Mouse (Mus musculus): ENCODE measurements around the gene Fbln1. TPM values are rescaled to one million over a fixed set of nuclear protein-coding genes. Genes with fewer than 3 reads are reported as not detected.
"Not testable (repeated sequence)": the region's sequence is repeated elsewhere in the genome, so short reads cannot be mapped to it uniquely, and the experiment has no call there.

Fbln1 gene
- polyA plus RNA-seq, 1 experiment: 32.4 TPM

GRCm38 (mm10) chr15:85323214-85323613 is 117.5 kb downstream of the Fbln1 start:
- Histone ChIP-seq H3K27me3 (ENCODE audit: control insufficient read depth, insufficient read depth, insufficient read length) (no peaks in the 10 kb centered on the region), H3ac (ENCODE audit: control insufficient read depth, insufficient read length, low read depth) (no peak overlapping the region), H3K79me3 (ENCODE audit: low read depth) (no peaks in the 10 kb centered on the region), H3K4me3 (ENCODE audit: insufficient read depth, poor library complexity, severe bottlenecking) (no peak overlapping the region), H3K36me3 (ENCODE audit: control insufficient read depth, insufficient read depth) (no peaks in the 10 kb centered on the region), H3K79me2 (ENCODE audit: control insufficient read depth, insufficient read depth) (no peaks in the 10 kb centered on the region)
- no peak for TF ChIP-seq CTCF (IDR thresholded peaks at IDR 0.05; ENCODE audit: control insufficient read depth, insufficient read depth, insufficient read length)

- TF ChIP-seq CTCF (IDR thresholded peaks at IDR 0.05; ENCODE audit: control insufficient read depth, insufficient read depth, insufficient read length) (no peak), USF1 (IDR thresholded peaks at IDR 0.05; ENCODE audit: low read depth) (no peak), MYOD1 (IDR thresholded peaks at IDR 0.05; ENCODE audit: control insufficient read depth, insufficient read length, low read depth) (no peak), MAX (IDR thresholded peaks at IDR 0.05) (no peak), CEBPB (IDR thresholded peaks at IDR 0.05; ENCODE audit: low read depth) (no peak), FOSL1 (IDR thresholded peaks at IDR 0.05; ENCODE audit: insufficient read depth, low read length, poor library complexity, severe bottlenecking) (no peak), MYOG (IDR thresholded peaks at IDR 0.05; ENCODE audit: control insufficient read depth, extremely low read depth, insufficient read length) (no peak)
- Histone ChIP-seq H3ac (ENCODE audit: control insufficient read depth, insufficient read length, low read depth) (no peak overlapping the region), H3K4me3 (ENCODE audit: insufficient read depth, poor library complexity, severe bottlenecking) (no peak overlapping the region), H3K27me3 (ENCODE audit: control insufficient read depth, insufficient read depth, insufficient read length) (no peaks in the 10 kb centered on the region), H3K79me2 (ENCODE audit: control insufficient read depth, insufficient read depth) (no peaks in the 10 kb centered on the region), H3K79me3 (ENCODE audit: low read depth) (no peaks in the 10 kb centered on the region), H3K36me3 (ENCODE audit: control insufficient read depth, insufficient read depth) (no peaks in the 10 kb centered on the region)
Measured at GRCm38 (mm10) chr15:85324426-85324825, 118.7 kb downstream of the Fbln1 start.

DNA sequence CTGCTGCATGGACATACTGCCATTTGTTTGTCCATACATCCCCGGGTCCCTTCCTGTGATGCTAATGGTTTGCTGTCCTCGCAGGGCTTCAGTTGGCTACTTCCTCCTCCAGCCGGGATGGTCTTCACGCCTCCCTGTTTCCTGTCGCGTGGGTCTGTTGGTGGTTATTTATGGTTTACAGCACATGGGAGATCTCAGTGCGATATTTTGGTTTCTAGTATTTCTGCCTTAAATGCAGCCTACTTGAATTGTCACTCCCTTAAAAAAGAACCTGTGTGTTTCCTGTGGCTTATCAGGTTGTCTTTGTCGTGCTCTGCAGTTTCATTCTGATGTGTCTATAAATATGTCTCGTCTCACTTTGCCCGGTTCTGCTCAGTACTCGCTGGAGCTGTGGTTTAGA is 122.1 kb downstream of the Fbln1 start:
- Histone ChIP-seq H3K79me2 (ENCODE audit: control insufficient read depth, insufficient read depth) (no peaks in the 10 kb centered on the region), H3K27me3 (ENCODE audit: control insufficient read depth, insufficient read depth, insufficient read length) (no peaks in the 10 kb centered on the region), H3K79me3 (ENCODE audit: low read depth) (no peaks in the 10 kb centered on the region), H3ac (ENCODE audit: control insufficient read depth, insufficient read length, low read depth) (no peak overlapping the region), H3K36me3 (ENCODE audit: control insufficient read depth, insufficient read depth) (no peaks in the 10 kb centered on the region), H3K4me3 (ENCODE audit: insufficient read depth, poor library complexity, severe bottlenecking) (no peak overlapping the region)
- no peak for TF ChIP-seq MAX (IDR thresholded peaks at IDR 0.05)
- TF ChIP-seq USF1 (IDR thresholded peaks at IDR 0.05; ENCODE audit: low read depth): no peak
- TF ChIP-seq FOSL1 (IDR thresholded peaks at IDR 0.05; ENCODE audit: insufficient read depth, low read length, poor library complexity, severe bottlenecking): no peak
- TF ChIP-seq MYOG (IDR thresholded peaks at IDR 0.05; ENCODE audit: control insufficient read depth, extremely low read depth, insufficient read length): no peak
- no peak for TF ChIP-seq MYOD1 (IDR thresholded peaks at IDR 0.05; ENCODE audit: control insufficient read depth, insufficient read length, low read depth)
- no peak for TF ChIP-seq CEBPB (IDR thresholded peaks at IDR 0.05; ENCODE audit: low read depth)
- no peak for TF ChIP-seq CTCF (IDR thresholded peaks at IDR 0.05; ENCODE audit: control insufficient read depth, insufficient read depth, insufficient read length)

- not testable (repeated sequence) for H3K4me3 ChIP-seq (ENCODE audit: insufficient read depth, poor library complexity, severe bottlenecking); H3K79me3 ChIP-seq (ENCODE audit: low read depth); H3K36me3 ChIP-seq (ENCODE audit: control insufficient read depth, insufficient read depth); H3ac ChIP-seq (ENCODE audit: control insufficient read depth, insufficient read length, low read depth); H3K27me3 ChIP-seq (ENCODE audit: control insufficient read depth, insufficient read depth, insufficient read length); H3K79me2 ChIP-seq (ENCODE audit: control insufficient read depth, insufficient read depth)
- peak; percentile 76 for TF ChIP-seq USF1 (IDR thresholded peaks at IDR 0.05; ENCODE audit: low read depth)
Measured at GRCm38 (mm10) chr15:85328455-85328854, 122.7 kb downstream of the Fbln1 start.

- H3K27me3 ChIP-seq (ENCODE audit: control insufficient read depth, insufficient read depth, insufficient read length): no peaks in the 10 kb centered on the region
- H3K36me3 ChIP-seq (ENCODE audit: control insufficient read depth, insufficient read depth): no peaks in the 10 kb centered on the region
- TF ChIP-seq USF1 (IDR thresholded peaks at IDR 0.05; ENCODE audit: low read depth) (no peak), CEBPB (IDR thresholded peaks at IDR 0.05; ENCODE audit: low read depth) (no peak), FOSL1 (IDR thresholded peaks at IDR 0.05; ENCODE audit: insufficient read depth, low read length, poor library complexity, severe bottlenecking) (no peak), MYOG (IDR thresholded peaks at IDR 0.05; ENCODE audit: control insufficient read depth, extremely low read depth, insufficient read length) (no peak), CTCF (IDR thresholded peaks at IDR 0.05; ENCODE audit: control insufficient read depth, insufficient read depth, insufficient read length) (no peak), MAX (IDR thresholded peaks at IDR 0.05) (no peak), MYOD1 (IDR thresholded peaks at IDR 0.05; ENCODE audit: control insufficient read depth, insufficient read length, low read depth) (no peak)
- H3K79me3 ChIP-seq (ENCODE audit: low read depth): no peaks in the 10 kb centered on the region
- H3K79me2 ChIP-seq (ENCODE audit: control insufficient read depth, insufficient read depth): no peaks in the 10 kb centered on the region
- no peak overlapping the region for H3ac ChIP-seq (ENCODE audit: control insufficient read depth, insufficient read length, low read depth)
- no peak overlapping the region for H3K4me3 ChIP-seq (ENCODE audit: insufficient read depth, poor library complexity, severe bottlenecking)
Measured at GRCm38 (mm10) chr15:85329096-85329495, 123.3 kb downstream of the Fbln1 start.

- TF ChIP-seq MYOG (IDR thresholded peaks at IDR 0.05; ENCODE audit: control insufficient read depth, extremely low read depth, insufficient read length): no peak
- TF ChIP-seq USF1 (IDR thresholded peaks at IDR 0.05; ENCODE audit: low read depth): no peak
- TF ChIP-seq MAX (IDR thresholded peaks at IDR 0.05): no peak
- no peak for TF ChIP-seq FOSL1 (IDR thresholded peaks at IDR 0.05; ENCODE audit: insufficient read depth, low read length, poor library complexity, severe bottlenecking)
- TF ChIP-seq CTCF (IDR thresholded peaks at IDR 0.05; ENCODE audit: control insufficient read depth, insufficient read depth, insufficient read length): no peak
- TF ChIP-seq MYOD1 (IDR thresholded peaks at IDR 0.05; ENCODE audit: control insufficient read depth, insufficient read length, low read depth): no peak
- TF ChIP-seq CEBPB (IDR thresholded peaks at IDR 0.05; ENCODE audit: low read depth): no peak
- Histone ChIP-seq H3K79me3 (ENCODE audit: low read depth) (no peaks in the 10 kb centered on the region), H3ac (ENCODE audit: control insufficient read depth, insufficient read length, low read depth) (no peak overlapping the region), H3K79me2 (ENCODE audit: control insufficient read depth, insufficient read depth) (no peaks in the 10 kb centered on the region), H3K27me3 (ENCODE audit: control insufficient read depth, insufficient read depth, insufficient read length) (no peaks in the 10 kb centered on the region), H3K36me3 (ENCODE audit: control insufficient read depth, insufficient read depth) (no peaks in the 10 kb centered on the region), H3K4me3 (ENCODE audit: insufficient read depth, poor library complexity, severe bottlenecking) (no peak overlapping the region)
Measured at GRCm38 (mm10) chr15:85330024-85330423, 124.3 kb downstream of the Fbln1 start.

DNA sequence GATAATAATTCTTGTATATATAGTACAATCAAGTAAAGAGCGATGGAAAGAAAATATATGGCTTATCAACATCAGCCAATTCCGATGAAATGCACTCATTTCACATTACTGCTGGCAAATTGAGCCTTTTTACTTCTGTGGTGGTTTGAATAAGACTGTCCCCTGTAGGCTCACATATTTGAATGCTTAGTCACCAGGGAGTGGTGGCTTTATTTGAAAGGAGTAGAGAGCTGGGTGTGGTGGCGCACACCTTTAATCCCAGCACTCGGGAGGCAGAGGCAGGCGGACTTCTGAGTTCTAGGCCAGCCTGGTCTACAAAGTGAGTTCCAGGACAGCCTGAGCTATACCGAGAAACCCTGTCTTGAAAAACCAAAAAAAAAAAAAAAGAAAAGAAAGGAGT is 127.8 kb downstream of the Fbln1 start:
- H3K4me3 ChIP-seq (ENCODE audit: insufficient read depth, poor library complexity, severe bottlenecking); H3K27me3 ChIP-seq (ENCODE audit: control insufficient read depth, insufficient read depth, insufficient read length); H3ac ChIP-seq (ENCODE audit: control insufficient read depth, insufficient read length, low read depth); H3K36me3 ChIP-seq (ENCODE audit: control insufficient read depth, insufficient read depth): not testable (repeated sequence)
- Histone ChIP-seq H3K79me3 (ENCODE audit: low read depth) (peaks cover 18% of the 10 kb centered on the region), H3K79me2 (ENCODE audit: control insufficient read depth, insufficient read depth) (peaks cover 23% of the 10 kb centered on the region)
